Mouse (Mus musculus): Measurements from ENCODE around the gene Kng1.

Kng1 gene

DNA sequence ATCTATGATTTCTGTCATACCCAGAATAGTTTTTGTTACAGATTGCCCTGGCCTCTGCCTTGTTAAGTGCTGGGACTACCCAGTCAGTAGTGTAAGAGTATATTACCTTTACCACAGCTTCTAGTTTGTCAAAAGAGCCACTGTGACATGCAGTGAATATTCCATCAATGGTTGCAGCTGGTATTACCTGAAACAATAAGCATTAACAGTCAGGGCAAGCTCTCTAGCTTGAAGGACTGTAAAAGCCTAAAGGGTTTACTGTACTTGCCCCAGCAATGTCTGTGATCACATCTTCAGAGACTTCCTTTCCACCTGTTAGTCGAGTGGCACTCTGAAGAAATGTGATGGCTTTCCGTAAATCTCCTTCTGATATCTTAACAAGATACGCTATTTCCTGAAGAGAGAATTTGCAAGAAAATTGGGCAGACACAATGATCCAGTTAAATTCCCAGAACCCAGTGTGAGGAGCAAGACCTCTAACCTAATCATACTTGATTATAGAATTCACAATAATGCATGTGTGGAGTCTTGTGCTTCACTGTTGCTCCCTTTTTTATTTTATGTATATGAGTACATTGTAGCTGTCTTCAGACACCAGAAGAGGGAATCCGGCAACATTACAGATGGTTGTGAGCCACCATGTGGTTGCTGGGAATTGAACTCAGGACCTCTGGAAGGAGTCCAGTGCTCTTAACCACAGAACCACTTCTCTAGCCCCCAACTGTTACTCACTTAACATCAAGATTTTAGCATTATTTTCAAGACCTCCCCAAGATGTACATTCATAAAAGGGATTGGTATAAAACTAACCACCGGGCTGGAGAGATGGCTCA lies 56.9 kb downstream of the Kng1 start:
- DNase-seq (ENCODE audit: low spot score): no peak

DNA sequence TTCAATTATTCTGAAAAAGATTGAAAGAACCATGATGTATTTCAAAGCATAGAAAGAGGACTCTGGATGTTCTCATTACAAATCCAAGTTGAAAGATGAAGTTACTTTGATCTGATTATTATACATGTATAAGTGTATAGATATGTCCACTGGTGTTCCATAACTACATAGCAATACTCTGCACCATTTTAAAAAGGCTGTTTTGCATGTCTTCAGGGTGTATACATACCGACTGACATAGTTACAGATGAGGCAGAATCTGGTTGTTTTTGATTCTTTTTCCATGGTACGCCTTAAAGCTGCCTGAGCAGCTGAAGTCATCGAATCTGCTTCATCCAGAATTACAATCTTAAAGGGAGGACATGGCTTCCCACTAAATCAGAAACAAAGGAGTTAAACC lies 57.8 kb downstream of the Kng1 start:
- DNase-seq (ENCODE audit: low spot score): no peak

DNA sequence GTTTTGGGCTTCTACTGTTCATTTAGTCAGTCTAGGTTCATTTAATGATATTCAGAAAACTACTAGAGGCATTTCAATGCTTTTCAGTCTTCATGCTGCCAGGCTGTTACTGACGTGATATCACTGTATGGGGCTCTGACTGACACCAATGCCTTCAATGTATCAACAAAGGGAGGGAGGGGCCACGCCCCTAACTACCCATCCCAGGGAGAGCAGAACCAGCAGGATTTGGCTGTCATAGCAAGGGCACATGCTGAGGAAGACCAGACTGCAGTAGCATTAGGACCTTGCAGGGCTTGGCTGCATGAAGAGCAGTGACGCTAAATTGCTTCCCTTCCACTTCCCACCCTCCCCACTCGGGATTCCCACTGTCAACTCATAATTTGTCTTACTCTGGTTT lies 59.5 kb downstream of the Kng1 start:
- no peak for DNase-seq (ENCODE audit: low spot score)

DNA sequence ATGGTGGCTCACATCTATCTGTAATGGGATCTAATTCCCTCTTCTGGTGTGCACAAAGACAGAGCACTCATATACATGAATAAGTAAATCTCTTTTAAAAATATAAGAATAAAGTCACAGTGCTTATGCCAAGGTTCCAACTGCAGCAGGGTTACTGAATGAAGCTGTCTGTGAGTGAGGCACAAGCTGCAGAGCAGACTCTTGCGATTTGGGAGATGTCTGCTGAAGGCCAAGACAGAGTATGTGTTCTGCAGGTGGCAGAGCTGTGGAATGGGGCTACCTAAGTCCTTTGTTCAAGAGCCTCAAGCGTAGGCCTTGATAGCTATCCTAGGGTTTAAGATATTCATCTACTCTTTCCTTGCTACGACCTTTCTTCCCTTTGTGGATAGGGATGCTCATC lies 64.8 kb downstream of the Kng1 start:
- DNase-seq (ENCODE audit: low spot score): no peak

DNA sequence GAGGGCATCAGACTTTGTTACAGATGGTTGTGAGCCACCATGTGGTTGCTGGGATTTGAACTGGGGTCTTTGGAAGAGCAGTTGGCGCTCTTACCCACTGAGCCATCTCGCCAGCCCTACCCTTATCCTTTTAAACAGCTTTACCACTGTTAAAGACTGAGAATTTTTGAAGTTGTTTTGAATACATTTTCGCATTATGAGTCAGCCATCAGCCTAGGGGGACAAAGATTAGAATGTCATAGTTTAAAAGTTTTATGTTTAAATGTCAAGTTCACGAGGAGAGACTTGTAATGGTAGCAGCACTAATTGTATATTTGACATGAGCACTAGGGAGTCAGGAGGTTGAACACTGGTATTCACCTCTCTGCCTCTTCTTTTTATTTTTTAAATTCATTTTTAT lies 65.4 kb downstream of the Kng1 start:
- no peak for DNase-seq (ENCODE audit: low spot score)

DNA sequence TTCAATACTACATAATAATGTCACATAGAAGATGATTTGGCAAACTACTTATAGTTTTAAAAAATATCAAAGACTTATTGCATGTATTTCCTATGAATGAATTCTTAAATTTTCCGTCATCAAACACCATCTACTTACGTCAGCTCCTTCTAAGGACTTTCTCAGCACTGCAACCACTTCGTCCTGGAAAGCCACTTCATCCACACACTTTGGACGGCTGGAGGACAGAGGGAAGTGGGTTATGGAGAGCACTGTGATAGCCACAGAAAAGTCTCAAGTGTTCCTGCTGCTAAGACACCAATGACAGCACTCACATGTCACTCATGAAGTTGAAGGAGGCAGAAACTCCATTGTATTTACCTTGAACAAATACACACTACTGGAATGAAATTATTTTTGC lies 66.7 kb downstream of the Kng1 start:
- peak; percentile 38 for DNase-seq (ENCODE audit: low spot score)

DNA sequence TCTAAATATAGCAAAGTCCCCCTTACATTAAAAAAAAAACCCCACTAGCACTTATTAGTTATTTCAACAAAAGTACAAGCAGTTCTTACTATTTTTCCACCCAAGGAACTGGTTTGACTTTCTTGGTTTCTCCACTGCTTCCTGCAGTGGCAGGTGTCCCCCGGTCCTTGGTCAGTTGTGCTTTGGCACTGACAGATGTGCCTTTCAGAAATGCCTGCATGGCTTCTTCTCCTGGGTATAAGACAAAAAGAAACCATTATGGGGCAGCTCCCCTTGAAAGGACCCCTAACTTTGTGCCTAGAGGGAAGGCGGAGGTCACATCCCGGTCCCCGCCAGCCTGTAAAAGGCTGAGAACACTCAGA lies 69.6 kb downstream of the Kng1 start:
- DNase-seq (ENCODE audit: low spot score): no peak

DNA sequence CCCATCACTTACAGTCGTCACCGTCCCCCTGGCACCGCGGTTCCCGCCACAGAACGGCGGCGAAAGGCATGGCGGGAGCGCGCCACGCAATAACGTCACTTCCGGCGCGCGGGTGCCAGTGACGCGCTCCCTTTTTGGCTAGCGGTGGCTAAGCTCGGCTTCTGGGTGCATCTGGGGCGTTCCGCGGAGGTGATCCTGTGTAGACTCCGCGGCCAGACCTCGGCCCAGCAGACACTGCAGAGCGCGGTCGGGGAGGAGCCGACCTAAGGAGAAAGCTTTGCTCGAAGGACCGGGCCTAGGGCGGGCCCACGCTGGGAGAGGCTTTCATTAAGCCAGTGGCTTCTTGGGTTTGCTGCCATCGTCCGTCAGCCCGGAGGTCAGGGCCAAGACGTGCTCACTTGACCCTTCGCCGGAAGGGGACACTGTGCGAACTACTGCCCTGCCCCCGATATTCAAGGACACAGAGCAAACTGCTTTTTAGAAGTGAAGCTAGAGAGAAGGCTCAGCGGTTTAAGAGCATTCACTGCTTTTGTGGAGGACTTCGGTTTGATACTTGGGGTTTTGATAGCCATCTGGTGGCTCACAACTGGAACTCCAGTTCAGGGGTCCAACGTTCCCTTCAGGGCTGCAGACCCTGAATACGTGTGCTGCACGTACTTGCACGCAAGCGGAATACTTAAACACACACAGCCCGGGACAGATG lies 70.2 kb downstream of the Kng1 start, which contains the start of gene Rfc4:
Gene Rfc4 (minus strand): TSS at position 65 of the 703 bp plus-strand sequence.
- DNase-seq (ENCODE audit: low spot score): peak; percentile 91

DNA sequence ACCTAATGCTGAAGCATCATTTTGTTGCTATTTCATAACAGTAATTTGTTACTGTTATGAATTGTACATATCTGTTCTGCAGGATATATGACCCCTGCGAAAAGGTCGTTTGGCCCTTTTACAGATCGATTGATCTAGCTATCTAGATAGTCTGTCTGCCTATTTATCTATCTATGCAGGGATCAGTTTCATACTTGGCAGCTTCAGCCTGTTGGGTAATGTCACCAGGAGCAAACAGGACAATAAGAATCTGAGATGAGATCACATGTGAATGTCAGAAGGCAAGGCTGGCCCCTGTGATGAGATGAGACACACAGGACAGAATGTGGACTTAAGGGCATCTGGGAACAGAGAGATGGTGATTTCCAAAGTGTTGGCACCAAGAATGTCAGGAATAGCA lies 72.6 kb downstream of the Kng1 start:
- no peak for DNase-seq (ENCODE audit: low spot score)
